Mouse (Mus musculus) cerebral cortex, adult 2 months (tissue): ENCODE measurements around the gene Klrc1.

Experiments used
- WGBS: fragments of 180-500 bp; shearing (Covaris S2); methylation state at CpG from one replicate; pipeline ENCODE4 v1.1.7; 2018; 5-methylcytosine and 5-hydroxymethylcytosine counted together

Gene Klrc1

DNA sequence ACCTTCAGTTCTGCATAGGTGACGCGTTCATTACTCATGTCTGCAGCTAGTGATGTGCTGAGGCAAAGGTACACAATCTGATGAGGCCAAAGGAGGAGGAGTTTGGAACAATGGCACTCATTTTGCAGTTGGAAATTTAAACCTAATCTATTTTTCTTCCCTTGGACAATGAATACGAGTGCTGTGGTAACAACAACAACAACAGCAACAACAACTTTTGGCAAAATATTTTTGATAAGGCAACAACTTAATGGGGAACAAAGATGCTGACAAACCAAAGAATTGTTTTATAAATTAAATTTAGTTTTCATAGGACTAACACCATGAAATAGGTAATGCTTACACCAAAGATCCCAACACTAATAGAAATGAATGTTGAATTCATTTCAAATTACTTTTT is at the start of gene Klrc1:
TSS of gene Klrc1 (minus strand) at position 101 of the 400 bp plus-strand sequence.
- WGBS, result 84% methylated on average over 3 of the region's 3 CpGs

DNA sequence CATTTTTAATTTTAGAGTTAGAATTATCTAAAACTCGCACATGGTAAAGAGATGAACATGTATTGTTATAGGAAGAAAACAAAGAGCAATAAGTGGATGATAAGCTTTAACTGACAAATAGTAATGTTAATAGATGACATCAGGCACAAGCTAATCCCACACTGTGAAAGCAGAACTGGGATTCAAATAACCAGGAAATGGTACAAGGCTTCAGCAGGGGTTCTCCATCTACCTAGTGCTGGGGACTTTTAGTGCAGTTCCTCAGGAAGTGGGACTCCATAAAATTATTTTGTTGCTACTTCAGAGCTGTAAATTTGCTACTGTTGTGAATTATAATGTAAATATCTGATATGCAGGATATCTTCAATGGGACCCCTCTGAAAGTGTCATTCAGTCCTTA is 48.5 kb upstream of the Klrc1 start:
- WGBS, result 84% methylated on average over 1 of the region's 1 CpGs

DNA sequence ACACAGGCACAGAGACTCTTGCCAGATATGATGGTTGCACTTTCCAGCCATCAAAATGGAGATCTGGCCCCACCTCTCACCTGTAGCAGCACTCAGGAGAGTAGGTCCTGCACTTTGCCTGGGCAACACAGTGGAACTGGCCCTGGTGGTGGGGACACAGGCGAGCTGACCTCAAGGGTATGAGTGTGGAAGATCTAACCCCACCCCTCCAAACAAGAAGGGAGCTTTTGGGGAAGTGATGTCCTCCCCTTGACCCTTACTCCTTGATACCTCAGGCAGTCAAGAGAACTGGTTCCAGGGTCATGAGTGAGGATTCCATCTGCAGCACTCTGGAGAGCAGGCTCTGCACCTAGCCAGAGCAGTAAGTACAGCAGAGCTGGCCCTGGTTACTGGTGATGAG is 42.6 kb upstream of the Klrc1 start:
- 72% methylated on average over 1 of the region's 1 CpGs for WGBS

DNA sequence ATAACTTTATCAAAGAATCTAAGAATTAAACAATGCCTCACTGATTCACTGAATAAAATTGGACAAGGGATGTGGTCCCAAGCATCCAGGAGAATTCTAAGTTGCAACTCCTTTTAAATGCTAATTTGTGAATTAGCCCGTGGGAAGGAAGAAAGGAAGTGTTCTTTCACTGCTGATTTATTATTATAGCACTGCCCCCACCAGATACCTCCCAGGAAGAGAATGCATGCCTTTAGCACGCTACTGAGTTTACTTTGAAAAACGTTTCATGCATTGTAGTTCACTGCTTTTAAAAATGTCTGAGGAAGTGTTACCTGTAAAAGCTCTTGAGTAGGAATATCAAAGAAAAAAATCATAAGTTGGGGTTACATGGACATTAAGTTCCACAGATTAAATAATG is 41.7 kb upstream of the Klrc1 start:
- WGBS, result 22% methylated on average over 3 of the region's 3 CpGs

DNA sequence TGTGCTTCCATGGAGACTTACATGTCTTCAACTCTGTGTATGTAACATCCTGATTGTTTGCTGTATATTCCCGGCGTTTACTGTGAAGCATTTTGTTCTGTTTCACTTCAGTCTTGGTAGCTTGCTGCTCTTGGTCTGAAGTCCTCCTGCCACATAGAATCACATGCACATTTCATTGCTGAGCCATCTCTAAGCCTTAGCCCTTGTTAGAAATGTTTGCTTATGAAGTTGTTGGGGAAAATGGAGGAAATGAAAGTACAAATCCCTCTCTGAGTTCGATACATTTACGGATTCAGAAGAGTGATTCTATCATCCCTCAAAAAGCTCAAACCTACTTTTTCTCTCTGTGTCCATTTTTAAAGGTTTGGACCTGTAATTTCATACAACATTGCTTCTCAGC is 38.3 kb upstream of the Klrc1 start, which contains the start of gene Klri1:
TSS of gene Klri1 (minus strand) at position 101 of the 400 bp plus-strand sequence.
- WGBS, result 86% methylated on average over 4 of the region's 4 CpGs

DNA sequence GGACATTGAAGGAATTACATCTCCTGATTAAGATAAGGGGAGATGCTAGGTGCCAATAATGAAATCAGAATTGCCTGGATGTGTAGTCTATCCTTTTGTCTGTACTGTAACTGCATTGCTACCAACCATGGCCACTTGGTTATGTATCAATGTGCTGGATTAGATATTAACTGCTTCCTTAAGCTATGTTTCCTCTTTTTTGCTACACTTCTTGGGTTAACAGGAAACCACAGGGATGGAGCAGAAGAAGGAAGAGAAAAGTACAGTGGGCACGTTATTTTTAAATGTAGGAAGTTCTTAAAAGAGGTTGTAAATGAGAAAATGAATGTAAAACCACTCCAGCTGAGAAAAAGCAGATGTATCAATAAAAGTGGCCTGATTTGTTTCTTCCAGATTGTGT is 34.8 kb upstream of the Klrc1 start:
- WGBS, result 29% methylated on average over 1 of the region's 1 CpGs

DNA sequence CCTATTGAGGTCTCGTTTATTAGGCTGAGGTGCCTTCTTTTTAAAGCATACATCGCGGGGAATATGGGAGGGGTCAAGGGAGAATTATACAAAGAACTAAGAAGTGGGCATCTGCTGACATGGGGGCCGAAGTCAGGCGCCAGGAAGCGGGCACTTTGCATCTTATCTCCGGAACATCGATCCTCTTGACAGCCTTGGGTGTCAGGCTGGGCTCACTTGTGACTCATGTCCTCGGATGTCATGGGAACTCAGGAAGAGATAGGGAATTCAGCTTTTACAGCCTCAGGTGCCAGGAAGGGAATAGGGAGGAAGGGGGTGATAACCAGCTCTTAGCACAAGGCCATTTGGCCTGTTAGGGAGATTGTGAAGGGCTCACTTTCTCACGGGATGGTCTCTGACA is 12.7 kb upstream of the Klrc1 start:
- 86% methylated on average over 10 of the region's 10 CpGs for WGBS

DNA sequence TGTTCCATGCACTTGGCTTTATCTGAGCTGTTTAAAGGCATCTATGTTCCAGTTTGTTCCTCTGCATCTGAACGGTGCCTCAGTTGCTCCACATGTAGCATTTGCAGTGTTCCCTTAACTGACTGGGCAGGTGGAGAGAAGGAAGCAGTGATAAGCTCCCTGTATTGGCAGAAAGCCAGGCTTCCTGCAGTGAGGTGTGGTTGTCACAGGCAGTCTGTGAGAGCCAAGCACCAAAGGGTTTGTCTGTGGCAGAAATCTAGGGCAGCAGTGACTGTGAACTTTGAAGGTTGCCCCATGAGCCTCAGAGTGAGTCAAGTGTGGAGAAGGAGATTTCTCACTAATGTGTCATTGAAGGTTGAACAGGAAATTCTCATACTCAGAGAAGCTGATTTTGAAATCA is 1.6 kb upstream of the Klrc1 start:
- WGBS, result 68% methylated on average over 1 of the region's 1 CpGs

DNA sequence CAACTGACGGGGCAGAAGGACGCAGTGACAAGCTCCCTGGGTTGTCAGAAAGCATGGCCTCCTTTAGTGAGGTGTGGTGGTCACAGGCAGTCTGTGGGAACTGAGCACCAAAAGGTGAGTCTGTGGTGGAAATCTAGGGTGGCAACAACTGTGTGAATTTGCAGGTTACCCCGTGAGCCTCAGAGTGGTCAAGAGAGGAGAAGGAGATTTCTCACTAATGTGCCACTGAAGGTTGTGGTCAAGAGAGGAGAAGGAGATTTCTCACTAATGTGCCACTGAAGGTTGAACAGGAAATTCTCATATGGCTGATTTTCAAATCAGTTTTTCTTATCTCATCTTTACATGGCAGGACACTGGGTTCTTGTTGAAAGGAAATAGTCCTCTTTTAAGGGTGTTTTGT is 17.5 kb downstream of the Klrc1 start:
- WGBS, result no CpG with 5 or more reads among the region's 3 CpGs

DNA sequence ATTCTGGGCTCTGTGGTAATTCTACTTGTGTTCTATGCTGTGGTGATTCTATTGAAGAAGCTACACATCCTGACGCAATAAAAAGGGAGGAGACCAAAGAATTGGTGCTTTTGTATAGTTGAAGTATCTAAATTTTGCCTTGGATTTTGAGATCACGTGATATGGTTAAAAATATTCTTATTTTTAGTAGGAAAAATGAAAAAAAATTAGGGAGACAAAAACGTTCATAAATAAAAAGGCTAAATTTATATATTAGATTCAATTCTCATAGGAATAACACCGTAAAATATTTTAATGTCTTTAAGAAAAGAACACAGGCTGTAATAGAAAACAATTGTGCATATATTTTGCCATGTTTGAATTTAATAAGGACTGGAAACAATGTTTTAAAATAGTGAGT is 18.2 kb downstream of the Klrc1 start, which contains the start of gene Klrc2:
TSS of gene Klrc2 (minus strand) at position 101 of the 400 bp plus-strand sequence.
- WGBS, result 79% methylated on average over 4 of the region's 4 CpGs

DNA sequence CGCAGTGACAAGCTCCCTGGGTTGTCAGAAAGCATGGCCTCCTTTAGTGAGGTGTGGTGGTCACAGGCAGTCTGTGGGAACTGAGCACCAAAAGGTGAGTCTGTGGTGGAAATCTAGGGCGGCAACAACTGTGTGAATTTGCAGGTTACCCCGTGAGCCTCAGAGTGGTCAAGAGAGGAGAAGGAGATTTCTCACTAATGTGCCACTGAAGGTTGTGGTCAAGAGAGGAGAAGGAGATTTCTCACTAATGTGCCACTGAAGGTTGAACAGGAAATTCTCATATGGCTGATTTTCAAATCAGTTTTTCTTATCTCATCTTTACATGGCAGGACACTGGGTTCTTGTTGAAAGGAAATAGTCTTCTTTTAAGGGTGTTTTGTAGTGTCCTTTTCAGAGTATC is 34.7 kb downstream of the Klrc1 start:
- WGBS, result 89% methylated on average over 2 of the region's 3 CpGs

DNA sequence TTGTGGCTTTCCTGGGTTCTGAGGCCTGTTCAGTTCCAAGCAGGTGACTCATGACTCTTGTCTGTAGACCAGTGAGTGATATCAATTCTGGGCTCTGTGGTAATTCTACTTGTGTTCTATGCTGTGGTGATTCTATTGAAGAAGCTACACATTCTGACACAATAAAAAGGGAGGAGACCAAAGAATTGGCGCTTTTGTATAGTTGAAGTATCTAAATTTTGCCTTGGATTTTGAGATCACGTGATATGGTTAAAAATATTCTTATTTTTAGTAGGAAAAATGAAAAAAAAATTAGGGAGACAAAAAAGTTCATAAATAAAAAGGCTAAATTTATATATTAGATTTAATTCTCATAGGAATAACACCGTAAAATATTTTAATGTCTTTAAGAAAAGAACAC is 35.5 kb downstream of the Klrc1 start, which contains the start of gene Klrc3:
TSS of gene Klrc3 (minus strand) at position 101 of the 400 bp plus-strand sequence.
- WGBS, result 90% methylated on average over 3 of the region's 3 CpGs

DNA sequence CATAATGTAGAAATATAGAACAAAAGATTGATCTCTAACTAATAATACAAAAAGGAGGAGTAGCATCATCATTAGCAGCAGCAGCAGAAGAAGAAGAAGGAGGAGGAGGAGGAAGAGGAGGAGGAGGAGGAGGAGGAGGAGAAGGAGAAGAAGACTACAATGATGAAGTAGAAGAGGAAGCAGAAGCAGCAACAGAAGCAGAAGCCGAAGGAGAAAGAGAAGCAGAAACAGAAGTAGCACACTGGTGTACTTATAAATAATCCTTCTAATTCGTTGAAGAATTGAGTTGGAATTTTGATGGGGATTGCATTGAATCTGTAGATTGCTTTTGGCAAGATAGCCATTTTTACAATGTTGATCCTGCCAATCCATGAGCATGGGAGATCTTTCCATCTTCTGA is 47.7 kb downstream of the Klrc1 start:
- WGBS, result 71% methylated on average over 2 of the region's 2 CpGs

DNA sequence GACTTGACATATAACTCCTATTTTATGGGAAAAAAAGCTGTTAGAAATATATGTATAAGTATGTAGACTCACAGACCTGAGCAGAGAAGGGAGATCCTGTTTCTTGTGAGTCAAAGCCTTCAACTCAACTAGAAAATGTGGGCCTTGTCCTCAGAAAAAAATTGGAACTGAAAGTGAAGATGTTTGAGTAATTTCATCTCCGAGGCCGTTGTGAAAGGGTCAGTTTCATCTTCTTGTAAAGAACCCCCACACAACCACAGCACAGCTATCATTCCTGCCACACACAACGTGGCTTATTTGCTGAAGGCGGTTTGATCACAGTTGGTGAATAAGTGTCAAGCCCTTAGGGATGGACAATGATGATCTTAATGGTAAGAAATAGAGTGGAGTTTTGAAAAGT is 55.0 kb downstream of the Klrc1 start, which contains the start of gene Klrk1:
TSS of gene Klrk1 (minus strand) at position 130 of the 400 bp plus-strand sequence.
- WGBS, result 85% methylated on average over 4 of the region's 4 CpGs
